Mouse (Mus musculus) limb, embryonic 14.5 days (tissue): ENCODE data around the gene Klk11. TPM values are rescaled to one million over a fixed set of nuclear protein-coding genes. Genes with fewer than 3 reads are reported as not detected.

Source experiments
- ATAC-seq: fragments of 200-750 bp; cut with Nextera tagmentation; 2 replicates; pipeline ENCODE4 v1.8.0; 2017; ENCODE audit warnings: low read depth, moderate number of reproducible peaks, moderate TSS enrichment; ENCODE audit not compliant: low FRiP score
- DNase-seq: peaks from one replicate; pipeline ENCODE4 v3.0.0-alpha.2; 2015; ENCODE audit warnings: low spot score
- H3K27ac ChIP-seq: fragments of 300-500 bp; sonication (generic); replicated peaks from 2 replicates; pipeline ENCODE4 v1.5.1; 2014; ENCODE audit warnings: low read depth, mild to moderate bottlenecking, low read length, moderate library complexity, mixed read lengths
- H3K27me3 ChIP-seq: fragments of 300-500 bp; sonication (generic); 2 replicates; pipeline ENCODE4 v1.6.1; 2014; ENCODE audit warnings: low read length, mixed read lengths; ENCODE audit not compliant: control insufficient read depth, insufficient read depth
- H3K36me3 ChIP-seq: fragments of 300-500 bp; sonication (generic); 2 replicates; pipeline ENCODE4 v1.6.1; 2014; ENCODE audit warnings: mild to moderate bottlenecking, low read length, moderate library complexity, mixed read lengths; ENCODE audit not compliant: control insufficient read depth, insufficient read depth
- H3K4me1 ChIP-seq: fragments of 300-500 bp; sonication (generic); 2 replicates; pipeline ENCODE4 v1.6.1; 2014; ENCODE audit warnings: antibody characterized with exemption, low read length, mixed read lengths; ENCODE audit not compliant: control insufficient read depth, insufficient read depth
- H3K4me2 ChIP-seq: fragments of 300-500 bp; sonication (generic); replicated peaks from 2 replicates; pipeline ENCODE4 v1.6.1; 2014; ENCODE audit warnings: low read depth, mild to moderate bottlenecking, low read length, moderate library complexity; ENCODE audit not compliant: severe bottlenecking
- H3K4me3 ChIP-seq: fragments of 300-500 bp; sonication (generic); replicated peaks from 2 replicates; pipeline ENCODE4 v1.5.1; 2014; ENCODE audit warnings: low read length
- H3K9ac ChIP-seq: fragments of 300-500 bp; sonication (generic); 2 replicates; pipeline ENCODE4 v1.6.1; 2014; ENCODE audit warnings: mild to moderate bottlenecking, low read depth, low read length, moderate library complexity; ENCODE audit not compliant: severe bottlenecking
- H3K9me3 ChIP-seq: fragments of 300-500 bp; sonication (generic); 2 replicates; pipeline ENCODE4 v1.6.1; 2016; ENCODE audit warnings: low read length; ENCODE audit not compliant: control insufficient read depth
- POLR2A ChIP-seq: fragments of 200-500 bp; IDR thresholded peaks from 2 replicates; pipeline ENCODE4 v1.8.0; 2012; ENCODE audit warnings: inconsistent platforms, mild to moderate bottlenecking, moderate library complexity, borderline replicate concordance; ENCODE audit not compliant: insufficient read depth, insufficient read length; ENCODE audit errors: extremely low read depth
- WGBS: fragments of 180-500 bp; shearing (Covaris S2); extraction: QIAGEN DNeasy Blood & Tissue Kit; methylation state at CpG from one replicate; pipeline ENCODE4 v1.1.7; 2014; 5-methylcytosine and 5-hydroxymethylcytosine counted together
- polyA plus RNA-seq, 2 experiments: library from polyadenylated mRNA; depleted of rRNA in 1 of 2; stranded (reverse) in 1 of 2; unstranded in 1 of 2; fragments of >200 nt; fragmentation: Nextera tagmentation in 1 of 2; extraction: Ambion mirVana in 1 of 2; gene quantifications; 2 replicates each; pipeline versions ENCODE4 v1.2.1 to v1.2.3; 2012 to 2014

Klk11 gene
- polyA plus RNA-seq, 2 experiments, result 3.4 to 3.8 TPM

DNA sequence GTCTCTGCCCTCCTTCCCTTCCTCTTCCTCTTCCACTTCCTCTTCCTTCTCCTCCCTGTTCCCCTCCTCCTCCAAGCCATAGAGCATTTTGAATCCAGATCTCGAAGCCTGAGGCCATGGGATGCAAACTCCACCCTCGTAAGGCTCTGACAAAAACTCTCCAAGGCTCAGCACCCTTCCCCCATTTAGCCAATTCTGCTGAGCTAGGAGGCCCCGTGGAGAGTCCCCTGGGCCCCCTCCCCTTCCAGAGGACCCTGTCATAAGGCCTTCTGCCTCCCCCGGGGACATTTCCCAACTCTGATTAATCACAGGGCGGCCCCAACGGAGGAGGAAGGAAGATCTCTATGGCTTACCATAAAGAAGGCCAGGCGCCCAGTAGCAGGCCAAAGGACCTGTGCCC, 17.2 kb downstream of the Klk11 start, which contains the start of gene Klk9:
Gene Klk9 (plus strand): TSS at position 301 of the 400 bp plus-strand sequence.
- WGBS, result 66% methylated on average over 7 of the region's 7 CpGs
- no peak for ATAC-seq
- no peaks in the 10 kb centered on the region for H3K9me3 ChIP-seq
- no peaks in the 10 kb centered on the region for H3K36me3 ChIP-seq
- no peak within 1 kb of the TSS for H3K4me3 ChIP-seq
- no peak within 1 kb of the TSS for H3K9ac ChIP-seq
- H3K27me3 ChIP-seq, result peaks cover 7% of the 10 kb centered on the region; the same call in 1 of the 2 replicates
- H3K27ac ChIP-seq, result no peak within 1 kb of the TSS
- H3K4me1 ChIP-seq, result peaks cover 3% of the 10 kb centered on the region; the same call in 1 of the 2 replicates
- TF ChIP-seq POLR2A, result no peak
- DNase-seq, result no peak
- H3K4me2 ChIP-seq, result no peak within 1 kb of the TSS

DNA sequence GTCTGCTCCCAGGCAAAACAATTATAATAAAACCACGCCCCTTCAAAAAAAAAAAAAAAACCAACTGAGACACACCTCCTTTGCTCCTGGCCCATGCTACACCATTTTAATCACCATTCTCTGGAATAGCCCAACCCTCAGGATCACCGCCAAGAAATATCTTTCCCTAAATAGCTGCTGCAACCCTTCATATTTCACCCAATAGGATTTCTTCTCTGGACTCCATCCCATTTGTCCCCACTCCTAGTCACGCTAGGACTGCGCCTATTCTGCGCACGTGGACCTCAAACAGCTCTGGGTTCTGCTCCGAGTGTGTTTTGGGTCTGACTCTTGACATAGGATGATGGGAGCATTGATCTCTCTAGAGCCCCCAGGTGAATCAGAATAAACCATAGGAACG, 22.0 kb downstream of the Klk11 start:
- no peak for ATAC-seq
- Histone ChIP-seq H3K9me3 (no peaks in the 10 kb centered on the region), H3K27ac (no peak overlapping the region), H3K4me2 (peak overlapping the region; percentile 79), H3K4me3 (peak overlapping the region; percentile 48), H3K27me3 (peaks cover 7% of the 10 kb centered on the region; the same call in 1 of the 2 replicates), H3K4me1 (peaks cover 11% of the 10 kb centered on the region; the same call in 1 of the 2 replicates), H3K36me3 (no peaks in the 10 kb centered on the region), H3K9ac (0 out of 2 replicates have a peak overlapping the region, but pooled peaks have one; percentile 46)
- DNase-seq, result peak; percentile 18
- no peak for TF ChIP-seq POLR2A
- 5% methylated on average over 7 of the region's 8 CpGs for WGBS

- DNase-seq (no peak), ATAC-seq (peak; percentile 34; the same call in 1 of the 2 replicates)
- Histone ChIP-seq H3K4me2 (peak within 1 kb of the TSS; percentile 79), H3K4me1 (peaks cover 11% of the 10 kb centered on the region; the same call in 1 of the 2 replicates), H3K9me3 (no peaks in the 10 kb centered on the region), H3K27ac (no peak within 1 kb of the TSS), H3K27me3 (peaks cover 7% of the 10 kb centered on the region; the same call in 1 of the 2 replicates), H3K4me3 (peak within 1 kb of the TSS; percentile 48), H3K36me3 (no peaks in the 10 kb centered on the region), H3K9ac (peak within 1 kb of the TSS; percentile 46)
- TF ChIP-seq POLR2A, result no peak
- 1% methylated on average over 27 of the region's 28 CpGs for WGBS
Measured at GRCm38 (mm10) chr7:43797333-43797769, 22.9 kb downstream of the Klk11 start, which contains the start of gene Klk8. TSS of gene Klk8 (plus strand) at chr7:43797577.

GRCm38 (mm10) chr7:43797844-43798462, 23.5 kb downstream of the Klk11 start:
- no peaks in the 10 kb centered on the region for H3K9me3 ChIP-seq
- no peak for DNase-seq
- peaks cover 7% of the 10 kb centered on the region; the same call in 1 of the 2 replicates for H3K27me3 ChIP-seq
- H3K4me3 ChIP-seq, result peak overlapping the region; percentile 48
- H3K36me3 ChIP-seq, result no peaks in the 10 kb centered on the region
- peak overlapping the region; percentile 79 for H3K4me2 ChIP-seq
- 41% methylated on average over 13 of the region's 13 CpGs for WGBS
- 0 out of 2 replicates have a peak, but pooled peaks have one; percentile 30 for ATAC-seq
- peaks cover 11% of the 10 kb centered on the region; the same call in 1 of the 2 replicates for H3K4me1 ChIP-seq
- peak overlapping the region; percentile 46 for H3K9ac ChIP-seq
- TF ChIP-seq POLR2A, result no peak
- no peak overlapping the region for H3K27ac ChIP-seq

DNA sequence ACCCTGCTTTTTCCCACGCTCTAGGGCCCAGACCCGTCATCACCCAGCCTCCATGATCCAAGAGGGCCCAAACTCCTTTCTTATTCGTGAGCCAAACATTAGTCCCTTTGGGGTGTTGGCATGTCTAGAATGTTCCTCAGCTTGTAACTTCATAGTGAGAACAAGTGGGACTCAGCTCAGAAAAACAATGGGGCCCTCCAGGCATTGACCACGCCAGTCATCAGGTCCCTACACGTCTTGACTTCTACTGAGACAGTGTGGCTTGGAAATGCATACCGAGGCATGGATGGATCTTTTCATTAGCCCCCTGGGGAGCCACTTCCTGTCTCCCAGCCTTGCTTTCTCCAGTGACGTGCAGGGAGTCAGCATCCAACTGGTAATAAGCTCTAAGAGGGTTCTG, 25.5 kb downstream of the Klk11 start:
- H3K27ac ChIP-seq, result no peak overlapping the region
- 60% methylated on average over 7 of the region's 7 CpGs for WGBS
- no peak overlapping the region for H3K9ac ChIP-seq
- no peak overlapping the region for H3K4me3 ChIP-seq
- no peak for TF ChIP-seq POLR2A
- H3K27me3 ChIP-seq, result peaks cover 7% of the 10 kb centered on the region; the same call in 1 of the 2 replicates
- H3K9me3 ChIP-seq, result no peaks in the 10 kb centered on the region
- ATAC-seq (no peak), DNase-seq (no peak)
- no peaks in the 10 kb centered on the region for H3K36me3 ChIP-seq
- H3K4me2 ChIP-seq, result no peak overlapping the region
- H3K4me1 ChIP-seq, result peaks cover 11% of the 10 kb centered on the region; the same call in 1 of the 2 replicates
